Mouse (Mus musculus) CH12.LX (cell line): ENCODE data around the gene Brd4. TPM values are rescaled to one million over a fixed set of nuclear protein-coding genes. Genes with fewer than 3 reads are reported as not detected.

Experiments used
- DNase-seq: peaks from one replicate; pipeline ENCODE4 v3.0.0-alpha.2; 2013; ENCODE audit errors: extremely low read depth
- H3K27ac ChIP-seq: 2 replicates; pipeline ENCODE4 v1.5.1; 2012; ENCODE audit warnings: low read depth, mild to moderate bottlenecking, control low read depth, moderate library complexity; ENCODE audit not compliant: insufficient read depth
- H3K27me3 ChIP-seq: replicated peaks from 2 replicates; pipeline ENCODE3; 2012; ENCODE audit warnings: inconsistent platforms
- H3K36me3 ChIP-seq, 2 experiments: replicated peaks in 1 of 2; 2 replicates each; pipeline versions ENCODE3 to v1.6.1; 2012; ENCODE audit warnings: inconsistent platforms in 1 of 2, low read length in 1 of 2, mild to moderate bottlenecking in 1 of 2, mixed read lengths in 1 of 2, moderate library complexity in 1 of 2; ENCODE audit not compliant: control insufficient read depth in 1 of 2, insufficient read depth in 1 of 2
- H3K4me1 ChIP-seq, 2 experiments: 2 replicates each; pipeline ENCODE4 v1.6.1; 2012; ENCODE audit warnings: inconsistent platforms in 1 of 2, moderate library complexity in 1 of 2; ENCODE audit not compliant: insufficient read depth in 2 of 2, control insufficient read depth in 1 of 2
- H3K4me2 ChIP-seq: 2 replicates; pipeline ENCODE4 v1.6.1; 2012; ENCODE audit warnings: low read depth, mild to moderate bottlenecking, control low read depth; ENCODE audit not compliant: poor library complexity, insufficient read depth, severe bottlenecking
- H3K4me3 ChIP-seq, 3 experiments: fragments of 150-350 bp in 1 of 3; sonication (generic) in 1 of 3; replicated peaks in 1 of 3; 2 replicates each; pipeline versions ENCODE3 to v1.5.1; 2011 to 2012; ENCODE audit warnings: low read depth in 2 of 3, low read length in 2 of 3, mild to moderate bottlenecking in 2 of 3, moderate library complexity in 2 of 3, control low read depth in 1 of 3, improper control_type of control experiment in 1 of 3, inconsistent platforms in 1 of 3, mixed read lengths in 1 of 3; ENCODE audit not compliant: poor library complexity in 1 of 3
- H3K79me2 ChIP-seq: replicated peaks from 2 replicates; pipeline ENCODE4 v1.6.1; 2012; ENCODE audit warnings: mild to moderate bottlenecking, moderate library complexity; ENCODE audit not compliant: control insufficient read depth, poor library complexity, insufficient read depth, severe bottlenecking; ENCODE audit errors: extremely low read depth
- H3K9ac ChIP-seq: 2 replicates; pipeline ENCODE4 v1.6.1; 2012; ENCODE audit warnings: low read depth, mild to moderate bottlenecking, control low read depth, moderate library complexity; ENCODE audit not compliant: insufficient read depth
- H3K9me3 ChIP-seq: replicated peaks from 2 replicates; pipeline ENCODE3; 2012; ENCODE audit warnings: low read length, inconsistent platforms, mixed read lengths
- CTCF ChIP-seq, 2 experiments: IDR thresholded peaks in 1 of 2; conservative IDR thresholded peaks in 1 of 2; 2 replicates each; pipeline ENCODE4 v1.5.1; 2011 to 2012; ENCODE audit warnings: low read depth in 2 of 2, low read length in 2 of 2, improper control_type of control experiment in 1 of 2, inconsistent platforms in 1 of 2, mild to moderate bottlenecking in 1 of 2, moderate library complexity in 1 of 2
- ETS1 ChIP-seq: conservative IDR thresholded peaks from 2 replicates; pipeline ENCODE4 v1.6.1; 2012; ENCODE audit warnings: low read depth, mild to moderate bottlenecking, inconsistent platforms, low read length, improper control_type of control experiment, moderate library complexity
- GABPA ChIP-seq: IDR thresholded peaks from 2 replicates; pipeline ENCODE4 v1.6.1; 2012; ENCODE audit warnings: low read depth, low read length, improper control_type of control experiment, inconsistent platforms; ENCODE audit not compliant: insufficient replicate concordance
- KAT2A ChIP-seq: IDR thresholded peaks from 2 replicates; pipeline ENCODE4 v1.6.1; 2012; ENCODE audit warnings: low read length, improper control_type of control experiment, inconsistent platforms; ENCODE audit not compliant: insufficient replicate concordance
- MAFK ChIP-seq: IDR thresholded peaks from 2 replicates; pipeline ENCODE4 v1.6.1; 2011; ENCODE audit warnings: low read length, improper control_type of control experiment; ENCODE audit not compliant: insufficient replicate concordance
- MAX ChIP-seq: IDR thresholded peaks from 2 replicates; pipeline ENCODE4 v1.6.1; 2011; ENCODE audit warnings: low read length, improper control_type of control experiment
- MAZ ChIP-seq: IDR thresholded peaks from 2 replicates; pipeline ENCODE4 v1.6.1; 2012; ENCODE audit warnings: low read depth, mild to moderate bottlenecking, inconsistent platforms, low read length, improper control_type of control experiment, moderate library complexity
- MEF2A ChIP-seq: IDR thresholded peaks from 2 replicates; pipeline ENCODE4 v1.6.1; 2014; ENCODE audit warnings: low read depth, mild to moderate bottlenecking, inconsistent platforms, low read length, improper control_type of control experiment, borderline replicate concordance
- MXI1 ChIP-seq: IDR thresholded peaks from 2 replicates; pipeline ENCODE4 v1.6.1; 2011; ENCODE audit warnings: mild to moderate bottlenecking, low read depth, low read length, improper control_type of control experiment
- NRF1 ChIP-seq: IDR thresholded peaks from 2 replicates; pipeline ENCODE4 v1.6.1; 2014; ENCODE audit warnings: low read depth, mild to moderate bottlenecking, inconsistent platforms, low read length, improper control_type of control experiment, moderate library complexity
- POLR2A ChIP-seq: IDR thresholded peaks from 2 replicates; pipeline ENCODE4 v1.6.1; 2011; ENCODE audit warnings: low read depth, mild to moderate bottlenecking, improper control_type of control experiment, low read length
- POLR2AphosphoS2 ChIP-seq: IDR thresholded peaks from 2 replicates; pipeline ENCODE4 v1.6.1; 2011; ENCODE audit warnings: low read depth, low read length, improper control_type of control experiment
- SIN3A ChIP-seq: IDR thresholded peaks from 2 replicates; pipeline ENCODE4 v1.6.1; 2012; ENCODE audit warnings: low read length, improper control_type of control experiment, inconsistent platforms
- SMC3 ChIP-seq: IDR thresholded peaks from 2 replicates; pipeline ENCODE4 v1.6.1; 2011; ENCODE audit warnings: low read depth, low read length, improper control_type of control experiment
- TBP ChIP-seq: conservative IDR thresholded peaks from 2 replicates; pipeline ENCODE4 v1.6.1; 2011; ENCODE audit warnings: low read depth, low read length, improper control_type of control experiment
- UBTF ChIP-seq: IDR thresholded peaks from 2 replicates; pipeline ENCODE4 v1.6.1; 2012; ENCODE audit warnings: low read depth, mild to moderate bottlenecking, inconsistent platforms, low read length, improper control_type of control experiment, moderate library complexity
- ZKSCAN1 ChIP-seq: IDR thresholded peaks from 2 replicates; pipeline ENCODE4 v1.6.1; 2012; ENCODE audit warnings: low read depth, inconsistent platforms, low read length, improper control_type of control experiment, borderline replicate concordance
- ZMIZ1 ChIP-seq: IDR thresholded peaks from 2 replicates; pipeline ENCODE4 v1.6.1; 2012; ENCODE audit warnings: low read depth, mild to moderate bottlenecking, inconsistent platforms, low read length, improper control_type of control experiment
- dilution Hi-C: fragments of 300-500 bp; cut with MboI; formaldehyde crosslinking; loops from 2 replicates; pipeline ENCODE4 v1.14.3; 2020; ENCODE audit warnings: low sequenced_read_pairs; ENCODE audit not compliant: extremely low pct_unique_long_range_greater_than_20kb, extremely low pct_ligation_motif_present
- in situ Hi-C: fragments of 300-500 bp; cut with MboI; formaldehyde crosslinking; loops from 3 replicates; pipeline ENCODE4 v1.14.3; 2019; ENCODE audit warnings: low sequenced_read_pairs, low pct_ligation_motif_present, low pct_unique_long_range_greater_than_20kb, mixed read lengths
- polyA plus RNA-seq: library from polyadenylated mRNA; unstranded; fragments of >175 nt; gene quantifications from 2 replicates; pipeline ENCODE4 v1.2.1, GENCODE M21; 2012; ENCODE audit warnings: low read depth; ENCODE audit not compliant: insufficient read length
- total RNA-seq, 2 experiments: library from RNA; depleted of rRNA; stranded (reverse); fragments of 300-350 nt in 1 of 2; fragments of >200 nt in 1 of 2; gene quantifications; 2 replicates each; pipeline ENCODE4 v1.2.3; 2012 to 2014

Brd4 gene
- total and polyA plus RNA-seq, 3 experiments = 6.3 to 68.5 (median 19.1) TPM

GRCm38 (mm10) chr17:32321836-32322235, 37.3 kb upstream of the Brd4 start:
- no peaks in the 10 kb centered on the region for H3K27me3 ChIP-seq
- peaks cover 5 to 22% of the 10 kb centered on the region in 2 experiments; a peak in 3 of 4 replicates for H3K4me1 ChIP-seq
- H3K4me2 ChIP-seq = peak overlapping the region; percentile 93
- H3K27ac ChIP-seq = peak overlapping the region; percentile 37; the same call in 1 of the 2 replicates
- peak overlapping the region; percentile 70 for H3K9ac ChIP-seq
- no peaks in the 10 kb centered on the region for H3K9me3 ChIP-seq
- no peak for DNase-seq
- peaks cover 36% of the 10 kb centered on the region for H3K79me2 ChIP-seq
- dilution Hi-C loops = no loop called here
- in situ Hi-C loops = no loop called here
- TF ChIP-seq MAZ = no peak
- no peak for TF ChIP-seq CTCF (conservative IDR thresholded peaks at IDR 0.05 in 1 of 2, IDR thresholded peaks at IDR 0.05 in 1 of 2; ENCODE audit: low read depth in 2 of 2, low read length in 2 of 2)
- TF ChIP-seq MAX = no peak
- TF ChIP-seq ZKSCAN1 = no peak
- no peak for TF ChIP-seq ZMIZ1
- TF ChIP-seq ETS1 = no peak
- TF ChIP-seq MEF2A = no peak
- TF ChIP-seq KAT2A = no peak
- no peak for TF ChIP-seq NRF1
- no peak for TF ChIP-seq MAFK
- no peak for TF ChIP-seq POLR2AphosphoS2
- peaks cover 20 to 49% of the 10 kb centered on the region in 2 experiments for H3K36me3 ChIP-seq
- H3K4me3 ChIP-seq = peak overlapping the region; percentile 55 to 79 (median 62)

GRCm38 (mm10) chr17:32321390-32321734, 36.8 kb upstream of the Brd4 start:
- no peak for DNase-seq
- H3K36me3 ChIP-seq = peaks cover 25 to 49% of the 10 kb centered on the region in 2 experiments
- in situ Hi-C loops = no loop called here
- TF ChIP-seq SMC3 = no peak
- TF ChIP-seq POLR2A = peak; percentile 57
- peak; percentile 63 for TF ChIP-seq SIN3A
- TF ChIP-seq UBTF = no peak
- TF ChIP-seq TBP = no peak
- 0 out of 2 replicates have a peak, but pooled peaks have one; percentile 3 for TF ChIP-seq ZMIZ1
- peak; percentile 67 for TF ChIP-seq MXI1
- no peak for TF ChIP-seq GABPA
- no peak for TF ChIP-seq POLR2AphosphoS2
- H3K9me3 ChIP-seq = no peaks in the 10 kb centered on the region
- H3K4me3 ChIP-seq = peak overlapping the region; percentile 55 to 79 (median 62)
- H3K27ac ChIP-seq = peak overlapping the region; percentile 37; the same call in 1 of the 2 replicates
- no peaks in the 10 kb centered on the region for H3K27me3 ChIP-seq
- H3K4me1 ChIP-seq = peaks cover 5 to 22% of the 10 kb centered on the region in 2 experiments; a peak in 3 of 4 replicates
- H3K9ac ChIP-seq = peak overlapping the region; percentile 70
- dilution Hi-C loops = no loop called here
- H3K4me2 ChIP-seq = peak overlapping the region; percentile 93
- peaks cover 41% of the 10 kb centered on the region for H3K79me2 ChIP-seq
